Mouse (Mus musculus): ENCODE measurements around the gene Dnah9.

Dnah9 gene

GRCm38 (mm10) chr11:65927962-65928361 lies 240.4 kb downstream of the Dnah9 start:
- DNase-seq (ENCODE audit: low read depth, low spot score): no peak

- DNase-seq (ENCODE audit: low read depth, low spot score): no peak
Observed at GRCm38 (mm10) chr11:65918480-65919236, 249.7 kb downstream of the Dnah9 start.

GRCm38 (mm10) chr11:65909195-65909594 lies 259.2 kb downstream of the Dnah9 start:
- no peak for DNase-seq (ENCODE audit: low read depth, low spot score)

GRCm38 (mm10) chr11:65905487-65905886 lies 262.9 kb downstream of the Dnah9 start:
- peak; percentile 13 for DNase-seq (ENCODE audit: low read depth, low spot score)

- no peak for DNase-seq (ENCODE audit: low read depth, low spot score)
Observed at GRCm38 (mm10) chr11:65903944-65904343, 264.4 kb downstream of the Dnah9 start.

- DNase-seq (ENCODE audit: low read depth, low spot score): no peak
Observed at GRCm38 (mm10) chr11:65881465-65881864, 286.9 kb downstream of the Dnah9 start.

GRCm38 (mm10) chr11:65877146-65877775 lies 291.1 kb downstream of the Dnah9 start:
- no peak for DNase-seq (ENCODE audit: low read depth, low spot score)

- DNase-seq (ENCODE audit: low read depth, low spot score): no peak
Observed at GRCm38 (mm10) chr11:65861476-65861875, 306.9 kb downstream of the Dnah9 start.

- DNase-seq (ENCODE audit: low read depth, low spot score): no peak
Observed at GRCm38 (mm10) chr11:65852066-65852465, 316.3 kb downstream of the Dnah9 start.

- no peak for DNase-seq (ENCODE audit: low read depth, low spot score)
Observed at GRCm38 (mm10) chr11:65846446-65846845, 321.9 kb downstream of the Dnah9 start.

- no peak for DNase-seq (ENCODE audit: low read depth, low spot score)
Observed at GRCm38 (mm10) chr11:65838999-65839398, 329.4 kb downstream of the Dnah9 start.

GRCm38 (mm10) chr11:65824556-65824955 lies 343.8 kb downstream of the Dnah9 start:
- no peak for DNase-seq (ENCODE audit: low read depth, low spot score)

- peak; percentile 57 for DNase-seq (ENCODE audit: low read depth, low spot score)
Observed at GRCm38 (mm10) chr11:65820877-65821276, 347.5 kb downstream of the Dnah9 start.

GRCm38 (mm10) chr11:65820280-65820679 lies 348.1 kb downstream of the Dnah9 start:
- no peak for DNase-seq (ENCODE audit: low read depth, low spot score)

GRCm38 (mm10) chr11:65818193-65818592 lies 350.2 kb downstream of the Dnah9 start:
- no peak for DNase-seq (ENCODE audit: low read depth, low spot score)

- DNase-seq (ENCODE audit: low read depth, low spot score): no peak
Observed at GRCm38 (mm10) chr11:65816237-65816636, 352.1 kb downstream of the Dnah9 start.

- DNase-seq (ENCODE audit: low read depth, low spot score): no peak
Observed at GRCm38 (mm10) chr11:65814381-65814780, 354.0 kb downstream of the Dnah9 start.

- DNase-seq (ENCODE audit: low read depth, low spot score): no peak
Observed at GRCm38 (mm10) chr11:65812088-65812487, 356.3 kb downstream of the Dnah9 start.

- no peak for DNase-seq (ENCODE audit: low read depth, low spot score)
Observed at GRCm38 (mm10) chr11:65807601-65808000, 360.8 kb downstream of the Dnah9 start.

- DNase-seq (ENCODE audit: low read depth, low spot score): peak; percentile 86
Observed at GRCm38 (mm10) chr11:65806909-65807504, 361.3 kb downstream of the Dnah9 start, which contains the start of gene Zkscan6. Gene Zkscan6, plus strand, starts transcription at chr11:65807175.

- DNase-seq (ENCODE audit: low read depth, low spot score): no peak
Observed at GRCm38 (mm10) chr11:65806321-65806904, 361.9 kb downstream of the Dnah9 start.

GRCm38 (mm10) chr11:65801899-65802298 lies 366.5 kb downstream of the Dnah9 start:
- DNase-seq (ENCODE audit: low read depth, low spot score): no peak

Data from retina, postnatal 7 days (tissue).